Mouse (Mus musculus): ENCODE data around the gene Gzme. TPM values are rescaled to one million over a fixed set of nuclear protein-coding genes. Genes with fewer than 3 reads are reported as not detected.
"Not testable (repeated sequence)": the region's sequence is repeated elsewhere in the genome, so short reads cannot be mapped to it uniquely, and the experiment has no call there.

The Gzme gene
- polyA plus RNA-seq, 1 experiment from 2014 or later, result not detected

- not testable (repeated sequence) for H3K27me3 ChIP-seq (replicated peaks; ENCODE audit: control insufficient read depth, insufficient read depth, low read length); H3K9me3 ChIP-seq (replicated peaks; ENCODE audit: control insufficient read depth, low read length); H3K4me1 ChIP-seq (ENCODE audit: control insufficient read depth, insufficient read depth, low read length); H3K4me2 ChIP-seq (ENCODE audit: low read length); DNase-seq (ENCODE audit: low spot score); H3K36me3 ChIP-seq (ENCODE audit: control insufficient read depth, insufficient read depth, low read length); ATAC-seq; H3K27ac ChIP-seq (ENCODE audit: low read depth, low read length); H3K9ac ChIP-seq (ENCODE audit: low read length); H3K4me3 ChIP-seq (ENCODE audit: low read depth, low read length)
- 95% methylated on average over 33 of the region's 33 CpGs for WGBS
Measured at GRCm38 (mm10) chr14:56115531-56116310, 4.7 kb downstream of the Gzme start.

GRCm38 (mm10) chr14:56105447-56106180, 14.8 kb downstream of the Gzme start:
- H3K4me2 ChIP-seq (ENCODE audit: low read length), result no peak overlapping the region
- no peak for ATAC-seq
- H3K36me3 ChIP-seq (ENCODE audit: control insufficient read depth, insufficient read depth, low read length), result no peaks in the 10 kb centered on the region
- DNase-seq (ENCODE audit: low spot score), result no peak
- H3K27me3 ChIP-seq (replicated peaks; ENCODE audit: control insufficient read depth, insufficient read depth, low read length), result no peaks in the 10 kb centered on the region
- H3K9me3 ChIP-seq (replicated peaks; ENCODE audit: control insufficient read depth, low read length), result no peaks in the 10 kb centered on the region
- no peak overlapping the region for H3K4me3 ChIP-seq (ENCODE audit: low read depth, low read length)
- no peak overlapping the region for H3K27ac ChIP-seq (ENCODE audit: low read depth, low read length)
- 84% methylated on average over 13 of the region's 13 CpGs for WGBS
- H3K9ac ChIP-seq (ENCODE audit: low read length), result no peak overlapping the region
- no peaks in the 10 kb centered on the region for H3K4me1 ChIP-seq (ENCODE audit: control insufficient read depth, insufficient read depth, low read length)

GRCm38 (mm10) chr14:56105016-56105415, 15.4 kb downstream of the Gzme start:
- no peaks in the 10 kb centered on the region for H3K9me3 ChIP-seq (replicated peaks; ENCODE audit: control insufficient read depth, low read length)
- no peak overlapping the region for H3K27ac ChIP-seq (ENCODE audit: low read depth, low read length)
- ATAC-seq (no peak), DNase-seq (ENCODE audit: low spot score) (no peak)
- H3K4me3 ChIP-seq (ENCODE audit: low read depth, low read length), result no peak overlapping the region
- no peaks in the 10 kb centered on the region for H3K4me1 ChIP-seq (ENCODE audit: control insufficient read depth, insufficient read depth, low read length)
- H3K9ac ChIP-seq (ENCODE audit: low read length), result no peak overlapping the region
- no peak overlapping the region for H3K4me2 ChIP-seq (ENCODE audit: low read length)
- 95% methylated on average over 5 of the region's 5 CpGs for WGBS
- H3K36me3 ChIP-seq (ENCODE audit: control insufficient read depth, insufficient read depth, low read length), result no peaks in the 10 kb centered on the region
- H3K27me3 ChIP-seq (replicated peaks; ENCODE audit: control insufficient read depth, insufficient read depth, low read length), result no peaks in the 10 kb centered on the region

DNA sequence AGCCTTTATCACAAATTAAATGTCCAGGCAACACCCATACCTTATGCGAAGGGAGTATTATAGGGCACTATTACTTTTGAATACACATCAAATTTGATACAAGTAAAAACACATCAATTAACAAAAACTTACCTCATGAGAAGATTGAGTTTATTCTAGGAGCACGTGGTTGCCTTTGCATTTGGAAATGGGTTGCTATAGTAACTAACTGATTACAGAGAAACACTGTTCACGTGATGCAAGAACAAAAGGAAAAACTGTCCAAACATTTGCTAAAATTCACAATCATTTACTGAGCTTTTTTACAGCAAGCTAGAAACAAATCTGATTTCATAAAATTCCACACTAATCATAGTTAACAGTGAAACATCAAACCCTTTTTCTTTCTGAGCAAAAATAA, 17.0 kb downstream of the Gzme start:
- Histone ChIP-seq H3K4me1 (ENCODE audit: control insufficient read depth, insufficient read depth, low read length) (no peaks in the 10 kb centered on the region), H3K9me3 (replicated peaks; ENCODE audit: control insufficient read depth, low read length) (no peaks in the 10 kb centered on the region), H3K27me3 (replicated peaks; ENCODE audit: control insufficient read depth, insufficient read depth, low read length) (no peaks in the 10 kb centered on the region), H3K9ac (ENCODE audit: low read length) (no peak overlapping the region), H3K4me3 (ENCODE audit: low read depth, low read length) (no peak overlapping the region), H3K36me3 (ENCODE audit: control insufficient read depth, insufficient read depth, low read length) (no peaks in the 10 kb centered on the region), H3K27ac (ENCODE audit: low read depth, low read length) (no peak overlapping the region), H3K4me2 (ENCODE audit: low read length) (no peak overlapping the region)
- 49% methylated on average over 3 of the region's 3 CpGs for WGBS
- ATAC-seq, result no peak
- peak; percentile 60 for DNase-seq (ENCODE audit: low spot score)

GRCm38 (mm10) chr14:56102386-56102785, 18.0 kb downstream of the Gzme start, which contains the start of gene Ctsg:
Gene Ctsg, minus strand, starts transcription at chr14:56102574.
- Histone ChIP-seq H3K4me1 (ENCODE audit: control insufficient read depth, insufficient read depth, low read length) (no peaks in the 10 kb centered on the region), H3K4me3 (ENCODE audit: low read depth, low read length) (no peak within 1 kb of the TSS), H3K27ac (ENCODE audit: low read depth, low read length) (no peak within 1 kb of the TSS), H3K9ac (ENCODE audit: low read length) (no peak within 1 kb of the TSS), H3K36me3 (ENCODE audit: control insufficient read depth, insufficient read depth, low read length) (no peaks in the 10 kb centered on the region), H3K4me2 (ENCODE audit: low read length) (no peak within 1 kb of the TSS), H3K27me3 (replicated peaks; ENCODE audit: control insufficient read depth, insufficient read depth, low read length) (no peaks in the 10 kb centered on the region), H3K9me3 (replicated peaks; ENCODE audit: control insufficient read depth, low read length) (no peaks in the 10 kb centered on the region)
- ATAC-seq, result no peak
- no peak for DNase-seq (ENCODE audit: low spot score)
- 82% methylated on average over 10 of the region's 10 CpGs for WGBS

DNA sequence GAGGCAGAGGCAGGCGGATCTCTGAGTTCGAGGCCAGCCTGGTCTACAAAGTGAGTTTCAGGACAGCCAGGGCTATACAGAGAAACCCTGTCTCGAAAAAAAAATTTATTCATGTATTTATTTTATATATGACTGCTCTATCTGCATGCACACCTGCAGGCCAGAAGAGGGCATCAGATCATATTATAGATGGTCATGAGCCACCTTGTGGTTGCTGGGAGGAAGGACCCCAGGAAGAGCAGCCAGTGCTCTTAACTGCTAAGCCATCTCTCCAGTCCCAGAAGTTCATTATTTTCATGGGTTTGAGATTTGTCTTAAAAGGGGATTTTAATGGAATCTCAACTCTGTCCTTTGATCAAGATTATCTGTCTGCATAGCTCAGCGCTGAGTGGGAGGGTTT, 21.5 kb downstream of the Gzme start:
- Histone ChIP-seq H3K4me1 (ENCODE audit: control insufficient read depth, insufficient read depth, low read length) (no peaks in the 10 kb centered on the region), H3K27ac (ENCODE audit: low read depth, low read length) (no peak overlapping the region), H3K9ac (ENCODE audit: low read length) (no peak overlapping the region), H3K4me3 (ENCODE audit: low read depth, low read length) (no peak overlapping the region), H3K9me3 (replicated peaks; ENCODE audit: control insufficient read depth, low read length) (no peaks in the 10 kb centered on the region), H3K4me2 (ENCODE audit: low read length) (no peak overlapping the region), H3K27me3 (replicated peaks; ENCODE audit: control insufficient read depth, insufficient read depth, low read length) (no peaks in the 10 kb centered on the region), H3K36me3 (ENCODE audit: control insufficient read depth, insufficient read depth, low read length) (no peaks in the 10 kb centered on the region)
- 79% methylated on average over 4 of the region's 4 CpGs for WGBS
- DNase-seq (ENCODE audit: low spot score) (no peak), ATAC-seq (no peak)

- WGBS, result 90% methylated on average over 1 of the region's 1 CpGs
- Histone ChIP-seq H3K27ac (ENCODE audit: low read depth, low read length) (no peak overlapping the region), H3K9me3 (replicated peaks; ENCODE audit: control insufficient read depth, low read length) (no peaks in the 10 kb centered on the region), H3K9ac (ENCODE audit: low read length) (no peak overlapping the region), H3K4me3 (ENCODE audit: low read depth, low read length) (no peak overlapping the region), H3K36me3 (ENCODE audit: control insufficient read depth, insufficient read depth, low read length) (no peaks in the 10 kb centered on the region), H3K4me2 (ENCODE audit: low read length) (no peak overlapping the region), H3K4me1 (ENCODE audit: control insufficient read depth, insufficient read depth, low read length) (no peaks in the 10 kb centered on the region), H3K27me3 (replicated peaks; ENCODE audit: control insufficient read depth, insufficient read depth, low read length) (no peaks in the 10 kb centered on the region)
- DNase-seq (ENCODE audit: low spot score) (no peak), ATAC-seq (no peak)
Measured at GRCm38 (mm10) chr14:56097597-56097996, 22.8 kb downstream of the Gzme start.

GRCm38 (mm10) chr14:56093353-56093752, 27.1 kb downstream of the Gzme start:
- no peak overlapping the region for H3K9ac ChIP-seq (ENCODE audit: low read length)
- no peaks in the 10 kb centered on the region for H3K36me3 ChIP-seq (ENCODE audit: control insufficient read depth, insufficient read depth, low read length)
- no peak overlapping the region for H3K27ac ChIP-seq (ENCODE audit: low read depth, low read length)
- H3K27me3 ChIP-seq (replicated peaks; ENCODE audit: control insufficient read depth, insufficient read depth, low read length), result no peaks in the 10 kb centered on the region
- no peak overlapping the region for H3K4me2 ChIP-seq (ENCODE audit: low read length)
- DNase-seq (ENCODE audit: low spot score) (no peak), ATAC-seq (no peak)
- no peaks in the 10 kb centered on the region for H3K9me3 ChIP-seq (replicated peaks; ENCODE audit: control insufficient read depth, low read length)
- 85% methylated on average over 2 of the region's 2 CpGs for WGBS
- no peaks in the 10 kb centered on the region for H3K4me1 ChIP-seq (ENCODE audit: control insufficient read depth, insufficient read depth, low read length)
- H3K4me3 ChIP-seq (ENCODE audit: low read depth, low read length), result no peak overlapping the region

GRCm38 (mm10) chr14:56086711-56087110, 33.7 kb downstream of the Gzme start:
- Histone ChIP-seq H3K36me3 (ENCODE audit: control insufficient read depth, insufficient read depth, low read length) (no peaks in the 10 kb centered on the region), H3K27ac (ENCODE audit: low read depth, low read length) (no peak overlapping the region), H3K9me3 (replicated peaks; ENCODE audit: control insufficient read depth, low read length) (no peaks in the 10 kb centered on the region), H3K4me1 (ENCODE audit: control insufficient read depth, insufficient read depth, low read length) (no peaks in the 10 kb centered on the region), H3K4me3 (ENCODE audit: low read depth, low read length) (no peak overlapping the region), H3K4me2 (ENCODE audit: low read length) (no peak overlapping the region), H3K9ac (ENCODE audit: low read length) (no peak overlapping the region), H3K27me3 (replicated peaks; ENCODE audit: control insufficient read depth, insufficient read depth, low read length) (no peaks in the 10 kb centered on the region)
- ATAC-seq (no peak), DNase-seq (ENCODE audit: low spot score) (no peak)
- 77% methylated on average over 3 of the region's 3 CpGs for WGBS

All from forebrain, embryonic 14.5 days (tissue).